Mouse (Mus musculus): ENCODE measurements around the gene Ltc4s. TPM values are rescaled to one million over a fixed set of nuclear protein-coding genes. Genes with fewer than 3 reads are reported as not detected.

Ltc4s gene
- polyA plus RNA-seq, 1 experiment from 2014 or later: 0.46 TPM

GRCm38 (mm10) chr11:50248473-50249171 is 10.2 kb upstream of the Ltc4s start:
- H3K9ac ChIP-seq: no peak overlapping the region
- H3K4me1 ChIP-seq (replicated peaks): 0 out of 2 replicates have a peak, but pooled peaks cover 5% of the 10 kb centered on the region
- no peaks in the 10 kb centered on the region for H3K36me3 ChIP-seq (replicated peaks)
- H3K27ac ChIP-seq (replicated peaks): no peak overlapping the region
- WGBS (ENCODE audit: insufficient replicate concordance): 65% methylated on average over 7 of the region's 7 CpGs
- no peaks in the 10 kb centered on the region for H3K27me3 ChIP-seq
- ATAC-seq (ENCODE audit: insufficient read depth): no peak
- H3K4me3 ChIP-seq (replicated peaks): no peak overlapping the region
- H3K4me2 ChIP-seq: no peak overlapping the region
- H3K9me3 ChIP-seq (replicated peaks): no peaks in the 10 kb centered on the region

- Histone ChIP-seq H3K4me1 (replicated peaks) (peaks cover 7% of the 10 kb centered on the region; the same call in 1 of the 2 replicates), H3K4me2 (no peak overlapping the region), H3K4me3 (replicated peaks) (no peak overlapping the region), H3K36me3 (replicated peaks) (no peaks in the 10 kb centered on the region), H3K27me3 (no peaks in the 10 kb centered on the region), H3K27ac (replicated peaks) (no peak overlapping the region), H3K9me3 (replicated peaks) (no peaks in the 10 kb centered on the region), H3K9ac (no peak overlapping the region)
- ATAC-seq (ENCODE audit: insufficient read depth): no peak
- WGBS (ENCODE audit: insufficient replicate concordance): 65% methylated on average over 5 of the region's 5 CpGs
Measured at GRCm38 (mm10) chr11:50245269-50245668, 6.9 kb upstream of the Ltc4s start.

GRCm38 (mm10) chr11:50243926-50244325 is 5.5 kb upstream of the Ltc4s start:
- H3K9ac ChIP-seq: no peak overlapping the region
- H3K27ac ChIP-seq (replicated peaks): no peak overlapping the region
- no peaks in the 10 kb centered on the region for H3K9me3 ChIP-seq (replicated peaks)
- 44% methylated on average over 6 of the region's 6 CpGs for WGBS (ENCODE audit: insufficient replicate concordance)
- ATAC-seq (ENCODE audit: insufficient read depth): no peak
- H3K4me2 ChIP-seq: no peak overlapping the region
- no peaks in the 10 kb centered on the region for H3K36me3 ChIP-seq (replicated peaks)
- no peaks in the 10 kb centered on the region for H3K27me3 ChIP-seq
- no peak overlapping the region for H3K4me3 ChIP-seq (replicated peaks)
- peaks cover 17% of the 10 kb centered on the region for H3K4me1 ChIP-seq (replicated peaks)

- Histone ChIP-seq H3K9ac (no peak overlapping the region), H3K36me3 (replicated peaks) (peaks cover 4% of the 10 kb centered on the region), H3K4me3 (replicated peaks) (no peak overlapping the region), H3K27me3 (peaks cover 14% of the 10 kb centered on the region), H3K27ac (replicated peaks) (no peak overlapping the region), H3K9me3 (replicated peaks) (no peaks in the 10 kb centered on the region), H3K4me2 (no peak overlapping the region), H3K4me1 (replicated peaks) (peaks cover 51% of the 10 kb centered on the region)
- 30% methylated on average over 7 of the region's 7 CpGs for WGBS (ENCODE audit: insufficient replicate concordance)
- ATAC-seq (ENCODE audit: insufficient read depth): no peak
Measured at GRCm38 (mm10) chr11:50240235-50240911, 2.0 kb upstream of the Ltc4s start.

- Histone ChIP-seq H3K27ac (replicated peaks) (no peak overlapping the region; the same call in 1 of the 2 replicates), H3K36me3 (replicated peaks) (peaks cover 17% of the 10 kb centered on the region), H3K27me3 (peaks cover 14% of the 10 kb centered on the region), H3K9ac (no peak overlapping the region), H3K4me2 (peak overlapping the region; percentile 98; the same call in 1 of the 2 replicates), H3K4me3 (replicated peaks) (no peak overlapping the region), H3K9me3 (replicated peaks) (no peaks in the 10 kb centered on the region), H3K4me1 (replicated peaks) (peaks cover 51% of the 10 kb centered on the region)
- ATAC-seq (ENCODE audit: insufficient read depth): no peak
- 59% methylated on average over 9 of the region's 9 CpGs for WGBS (ENCODE audit: insufficient replicate concordance)
Measured at GRCm38 (mm10) chr11:50238821-50239791, 690 bp upstream of the Ltc4s start.

- H3K36me3 ChIP-seq (replicated peaks): peaks cover 36% of the 10 kb centered on the region
- peaks cover 49% of the 10 kb centered on the region for H3K4me1 ChIP-seq (replicated peaks)
- H3K4me2 ChIP-seq: peak overlapping the region; percentile 98
- peak overlapping the region; percentile 60 for H3K9ac ChIP-seq
- 2% methylated on average over 66 of the region's 66 CpGs for WGBS (ENCODE audit: insufficient replicate concordance)
- H3K9me3 ChIP-seq (replicated peaks): no peaks in the 10 kb centered on the region
- H3K4me3 ChIP-seq (replicated peaks): peak overlapping the region; percentile 70
- H3K27me3 ChIP-seq: peaks cover 14% of the 10 kb centered on the region
- peak; percentile 54 for ATAC-seq (ENCODE audit: insufficient read depth)
- no peak overlapping the region for H3K27ac ChIP-seq (replicated peaks)
Measured at GRCm38 (mm10) chr11:50236937-50237835, 1.2 kb downstream of the Ltc4s start.

- peak overlapping the region; percentile 70 for H3K4me3 ChIP-seq (replicated peaks)
- peak; percentile 90 for ATAC-seq (ENCODE audit: insufficient read depth)
- H3K4me1 ChIP-seq (replicated peaks): peaks cover 51% of the 10 kb centered on the region
- WGBS (ENCODE audit: insufficient replicate concordance): 2% methylated on average over 27 of the region's 27 CpGs
- peaks cover 43% of the 10 kb centered on the region for H3K36me3 ChIP-seq (replicated peaks)
- 0 out of 2 replicates have a peak overlapping the region, but pooled peaks have one; percentile 38 for H3K27ac ChIP-seq (replicated peaks)
- peak overlapping the region; percentile 60 for H3K9ac ChIP-seq
- peaks cover 14% of the 10 kb centered on the region for H3K27me3 ChIP-seq
- H3K9me3 ChIP-seq (replicated peaks): no peaks in the 10 kb centered on the region
- peak overlapping the region; percentile 98 for H3K4me2 ChIP-seq
Measured at GRCm38 (mm10) chr11:50236540-50236936, 1.9 kb downstream of the Ltc4s start.

- Histone ChIP-seq H3K27ac (replicated peaks) (no peak overlapping the region), H3K4me3 (replicated peaks) (no peak overlapping the region), H3K9ac (no peak overlapping the region), H3K4me1 (replicated peaks) (peaks cover 60% of the 10 kb centered on the region), H3K9me3 (replicated peaks) (no peaks in the 10 kb centered on the region), H3K4me2 (no peak overlapping the region), H3K36me3 (replicated peaks) (peaks cover 55% of the 10 kb centered on the region), H3K27me3 (peaks cover 14% of the 10 kb centered on the region)
- WGBS (ENCODE audit: insufficient replicate concordance): 90% methylated on average over 25 of the region's 25 CpGs
- no peak for ATAC-seq (ENCODE audit: insufficient read depth)
Measured at GRCm38 (mm10) chr11:50234606-50235005, 3.8 kb downstream of the Ltc4s start.

GRCm38 (mm10) chr11:50233993-50234392 is 4.4 kb downstream of the Ltc4s start:
- H3K9me3 ChIP-seq (replicated peaks): no peaks in the 10 kb centered on the region
- peaks cover 55% of the 10 kb centered on the region for H3K36me3 ChIP-seq (replicated peaks)
- H3K27ac ChIP-seq (replicated peaks): no peak overlapping the region
- peaks cover 14% of the 10 kb centered on the region for H3K27me3 ChIP-seq
- no peak overlapping the region for H3K9ac ChIP-seq
- no peak overlapping the region for H3K4me3 ChIP-seq (replicated peaks)
- ATAC-seq (ENCODE audit: insufficient read depth): no peak
- no peak overlapping the region for H3K4me2 ChIP-seq
- WGBS (ENCODE audit: insufficient replicate concordance): 84% methylated on average over 11 of the region's 11 CpGs
- H3K4me1 ChIP-seq (replicated peaks): peaks cover 60% of the 10 kb centered on the region

GRCm38 (mm10) chr11:50233022-50233421 is 5.4 kb downstream of the Ltc4s start:
- WGBS (ENCODE audit: insufficient replicate concordance): 83% methylated on average over 13 of the region's 13 CpGs
- H3K27ac ChIP-seq (replicated peaks): no peak overlapping the region
- H3K9ac ChIP-seq: no peak overlapping the region
- H3K4me1 ChIP-seq (replicated peaks): peaks cover 58% of the 10 kb centered on the region
- H3K4me3 ChIP-seq (replicated peaks): no peak overlapping the region
- peaks cover 55% of the 10 kb centered on the region for H3K36me3 ChIP-seq (replicated peaks)
- ATAC-seq (ENCODE audit: insufficient read depth): no peak
- no peak overlapping the region for H3K4me2 ChIP-seq
- peaks cover 11% of the 10 kb centered on the region for H3K27me3 ChIP-seq
- H3K9me3 ChIP-seq (replicated peaks): no peaks in the 10 kb centered on the region

Data from liver, embryonic 15.5 days (tissue).